Mouse (Mus musculus): ENCODE results near the gene Rftn1. TPM values are rescaled to one million over a fixed set of nuclear protein-coding genes. Genes with fewer than 3 reads are reported as not detected.

Rftn1 gene
- polyA plus RNA-seq (2012; fragmentation: generic; extraction: Trizol), result under 1 TPM; 0.04 to 0.09 TPM

GRCm38 (mm10) chr17:50190131-50191015 lies at the start of gene Rftn1:
TSS of gene Rftn1 (minus strand) at chr17:50190674.

Other genes starting within 250 kb of the Rftn1 start
- not detected for gene Dazl, start 103.0 kb upstream of the Rftn1 start, polyA plus RNA-seq (2012; fragmentation: generic; extraction: Trizol)